Mouse (Mus musculus) cerebellum, adult (tissue): ENCODE measurements around the gene Kncn.
A peak's percentile ranks its signal among the peaks of the same experiment; 100 is the strongest.

ENCODE experiments used
- ATAC-seq: cut with Nextera tagmentation; 2 replicates; pipeline ENCODE4 v1.9.2; 2017; ENCODE audit warnings: mild to moderate bottlenecking, moderate library complexity, mixed read lengths; ENCODE audit not compliant: insufficient number of reproducible peaks, low FRiP score, low TSS enrichment

The Kncn gene

GRCm38 (mm10) chr4:115884022-115884421, at the start of gene Kncn:
Kncn (plus strand) TSS chr4:115884400.
- no peak for ATAC-seq

GRCm38 (mm10) chr4:115835576-115835975, 48.6 kb upstream of the Kncn start:
- no peak for ATAC-seq

- no peak for ATAC-seq
These were observed 46.0 kb upstream of the Kncn start for GRCm38 (mm10) chr4:115838196-115838595.

GRCm38 (mm10) chr4:115838696-115839641, 45.2 kb upstream of the Kncn start, which contains the start of gene Mknk1:
Mknk1 (plus strand) TSS chr4:115839198.
- ATAC-seq = peak; percentile 91

- no peak for ATAC-seq
These were observed 44.2 kb upstream of the Kncn start for GRCm38 (mm10) chr4:115839956-115840355.

GRCm38 (mm10) chr4:115840842-115841241, 43.4 kb upstream of the Kncn start:
- ATAC-seq = no peak

GRCm38 (mm10) chr4:115846656-115847055, 37.5 kb upstream of the Kncn start:
- ATAC-seq = no peak

- no peak for ATAC-seq
These were observed 36.8 kb upstream of the Kncn start for GRCm38 (mm10) chr4:115847377-115847776.

- no peak for ATAC-seq
These were observed 36.1 kb upstream of the Kncn start for GRCm38 (mm10) chr4:115848083-115848482.

GRCm38 (mm10) chr4:115848990-115849677, 35.1 kb upstream of the Kncn start:
- ATAC-seq = no peak

- no peak for ATAC-seq
These were observed 34.1 kb upstream of the Kncn start for GRCm38 (mm10) chr4:115850111-115850510.

- ATAC-seq = no peak
These were observed 33.6 kb upstream of the Kncn start for GRCm38 (mm10) chr4:115850631-115851030.

- ATAC-seq = no peak
These were observed 32.6 kb upstream of the Kncn start for GRCm38 (mm10) chr4:115851569-115851968.

- no peak for ATAC-seq
These were observed 29.1 kb upstream of the Kncn start for GRCm38 (mm10) chr4:115855100-115855499.

- no peak for ATAC-seq
These were observed 28.6 kb upstream of the Kncn start for GRCm38 (mm10) chr4:115855609-115856008.

- ATAC-seq = no peak
These were observed 27.9 kb upstream of the Kncn start for GRCm38 (mm10) chr4:115856282-115856681.

- no peak for ATAC-seq
These were observed 26.8 kb upstream of the Kncn start for GRCm38 (mm10) chr4:115857293-115857883.

GRCm38 (mm10) chr4:115863352-115863751, 20.8 kb upstream of the Kncn start:
- no peak for ATAC-seq

- no peak for ATAC-seq
These were observed 20.3 kb upstream of the Kncn start for GRCm38 (mm10) chr4:115863880-115864279.

- ATAC-seq = no peak
These were observed 14.5 kb upstream of the Kncn start for GRCm38 (mm10) chr4:115869512-115870210.
